Mouse (Mus musculus): Measurements from ENCODE around the gene Foxd4.

Gene Foxd4

DNA sequence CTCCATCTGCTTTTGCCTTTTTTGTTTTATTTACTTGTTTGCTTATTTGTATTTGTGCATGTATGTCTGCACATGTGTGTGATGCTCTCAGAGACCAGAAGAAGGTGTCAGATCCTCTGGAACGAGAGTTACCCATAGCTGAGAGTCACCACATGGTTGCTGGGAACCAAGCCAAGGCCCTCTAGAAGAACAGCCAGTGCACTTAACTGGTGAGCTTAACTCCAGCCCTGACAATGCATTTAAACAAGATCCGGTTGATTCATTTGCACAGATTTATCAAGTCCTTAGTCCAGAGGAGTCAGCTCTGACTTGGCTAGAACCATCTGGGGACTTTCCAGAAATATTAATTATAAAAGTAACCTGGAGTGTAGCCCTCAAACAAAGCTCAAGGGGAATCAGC, 27.1 kb downstream of the Foxd4 start:
- DNase-seq: no peak

DNA sequence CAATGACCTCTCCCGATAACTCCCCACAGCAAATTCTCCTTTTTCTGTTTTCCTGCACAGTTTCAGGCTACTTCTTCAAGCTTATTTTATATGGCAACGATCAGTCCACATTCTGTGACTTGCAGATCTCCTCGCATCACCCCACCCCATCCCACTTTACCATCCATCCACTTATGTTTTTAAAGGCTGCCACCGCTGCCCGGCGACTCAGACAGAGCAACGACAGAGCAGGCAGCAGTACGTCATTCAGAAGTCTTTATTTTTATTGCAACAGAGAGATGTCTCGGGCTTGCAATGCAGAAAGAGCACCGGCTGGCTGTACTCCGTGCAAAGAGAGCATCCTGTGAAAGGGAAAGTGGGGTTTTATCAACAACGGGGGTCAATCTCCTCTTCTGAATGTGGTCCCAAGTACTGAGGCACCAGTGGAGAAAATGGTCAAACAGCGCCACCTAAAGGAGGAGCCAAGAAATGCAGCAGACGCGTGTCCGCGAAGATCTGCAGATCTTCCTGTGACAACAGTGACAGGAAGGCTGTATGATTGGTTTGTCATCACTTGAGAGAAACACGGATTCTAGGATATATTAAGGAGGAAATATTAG, 29.9 kb downstream of the Foxd4 start:
- DNase-seq: peak; percentile 20 to 58

DNA sequence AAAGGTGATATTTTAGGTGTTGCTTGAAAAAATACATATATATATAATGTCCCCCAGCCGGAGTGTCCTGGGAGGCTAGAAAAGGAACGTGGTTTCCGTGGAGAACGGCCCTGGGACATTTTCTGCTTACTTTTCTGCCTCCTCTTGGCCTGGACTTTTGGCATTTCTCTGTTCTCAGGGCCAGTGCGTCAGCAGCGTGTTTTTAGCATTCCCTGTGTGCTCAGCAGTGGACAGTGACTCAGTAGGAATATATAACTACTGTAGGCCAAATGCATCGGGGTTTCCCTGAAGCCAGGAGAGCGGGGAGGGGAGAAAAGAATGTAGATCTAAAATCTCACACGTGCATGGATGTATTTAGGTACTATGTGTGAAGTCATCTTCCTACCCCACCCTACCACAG, 35.6 kb downstream of the Foxd4 start:
- no peak for DNase-seq

DNA sequence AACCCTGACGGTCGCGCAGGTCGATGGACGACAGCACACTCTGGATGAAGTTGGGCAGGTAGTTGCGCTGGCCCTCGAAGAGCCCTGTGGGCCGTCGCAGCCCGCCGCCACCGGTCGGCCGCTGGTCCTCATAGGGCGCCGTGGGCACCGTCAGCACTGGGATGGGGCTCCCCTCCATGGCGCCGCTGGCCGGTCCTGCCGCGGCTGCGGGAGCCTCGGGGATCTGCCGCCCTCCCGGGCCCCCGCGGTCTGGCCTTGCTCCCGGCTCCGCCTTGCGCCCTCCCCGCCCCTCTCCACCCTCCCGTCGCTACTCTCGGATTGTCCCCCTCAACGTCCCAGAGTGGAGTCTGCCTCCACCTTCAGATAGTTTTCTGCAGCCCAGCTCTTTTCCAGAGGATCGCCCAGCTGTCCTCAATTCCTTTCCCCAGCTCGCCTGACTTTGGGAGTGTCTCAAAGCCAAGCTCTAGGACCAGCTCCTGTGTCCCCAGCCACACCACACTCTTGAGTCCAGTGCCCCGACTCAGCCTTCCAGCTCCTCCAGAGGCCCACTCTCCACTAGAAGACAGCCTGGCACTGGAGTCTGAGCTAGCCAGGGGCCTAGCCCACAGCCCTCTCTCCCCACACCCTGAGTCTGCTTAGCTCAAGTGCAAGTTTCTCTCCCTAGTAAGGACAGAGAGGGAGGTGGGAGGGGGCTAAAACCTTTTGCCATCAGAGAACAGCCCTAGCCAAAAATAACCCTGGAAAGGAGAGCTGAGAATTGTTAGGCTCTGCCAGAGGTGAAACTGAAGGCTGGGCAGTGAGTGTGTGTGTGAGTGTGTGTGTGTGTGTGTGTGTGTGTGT, 39.2 kb downstream of the Foxd4 start, which contains the start of gene Pgm5:
Gene Pgm5 (minus strand): TSS at position 244 of the 840 bp plus-strand sequence.
- DNase-seq: no peak

DNA sequence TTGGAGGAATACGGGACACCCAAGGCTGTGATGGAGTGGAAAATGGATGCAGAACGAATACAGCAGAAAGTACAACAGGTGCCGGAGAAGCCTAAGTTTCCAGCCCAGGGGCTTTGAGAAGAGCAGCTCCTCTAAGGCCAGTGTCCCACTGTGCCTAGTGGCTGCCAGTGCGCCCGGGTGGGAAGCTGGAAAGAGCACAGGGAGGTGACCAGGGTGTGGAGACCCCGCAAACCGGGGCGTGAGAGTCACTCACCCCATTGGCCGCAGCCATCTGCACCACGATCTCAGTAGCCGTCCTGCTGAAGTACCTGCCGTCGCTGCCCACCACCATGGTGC, 39.8 kb downstream of the Foxd4 start:
- no peak for DNase-seq

DNA sequence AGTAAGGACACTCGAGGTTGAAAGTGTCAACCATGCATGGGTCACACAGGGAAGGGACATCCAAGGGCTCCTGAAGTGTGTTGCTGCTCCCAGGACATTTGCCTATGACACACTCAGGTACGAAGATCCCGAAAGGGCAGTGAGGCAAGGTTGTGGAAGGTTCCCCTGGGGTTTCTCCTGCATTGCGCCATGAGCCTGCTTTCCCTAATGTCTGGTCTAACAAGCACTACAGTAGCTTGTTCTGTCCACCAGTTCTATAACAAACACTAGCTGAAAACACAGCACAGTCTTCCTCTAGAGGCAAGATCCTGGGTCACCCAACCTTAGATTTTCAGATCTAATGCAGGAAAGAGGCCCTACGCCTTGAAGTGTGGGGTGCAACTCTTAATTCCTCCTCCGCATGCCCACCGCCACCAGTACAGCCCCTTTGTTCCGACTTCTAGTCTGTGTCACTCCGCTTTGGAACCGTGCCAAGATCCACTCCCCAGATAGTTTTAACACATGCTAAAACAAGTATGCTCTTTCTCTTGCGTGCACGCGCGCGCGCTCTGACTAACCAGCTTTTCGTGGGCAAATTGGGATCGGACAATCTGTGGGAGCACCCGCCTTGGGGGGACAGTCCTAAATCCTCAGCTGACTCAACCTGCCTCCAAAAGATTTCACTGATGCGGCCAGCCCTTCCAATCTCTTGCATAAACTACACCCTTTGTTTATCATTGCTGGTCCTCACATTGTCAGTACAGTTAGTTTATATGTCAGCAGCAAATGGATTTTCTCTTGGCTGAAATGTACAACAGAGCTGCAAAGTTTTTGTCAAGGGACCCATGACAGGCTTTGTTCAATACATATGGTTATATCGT, 49.3 kb downstream of the Foxd4 start:
- DNase-seq: no peak
